Mouse (Mus musculus): ENCODE measurements around the gene Lrfn4.

The Lrfn4 gene

DNA sequence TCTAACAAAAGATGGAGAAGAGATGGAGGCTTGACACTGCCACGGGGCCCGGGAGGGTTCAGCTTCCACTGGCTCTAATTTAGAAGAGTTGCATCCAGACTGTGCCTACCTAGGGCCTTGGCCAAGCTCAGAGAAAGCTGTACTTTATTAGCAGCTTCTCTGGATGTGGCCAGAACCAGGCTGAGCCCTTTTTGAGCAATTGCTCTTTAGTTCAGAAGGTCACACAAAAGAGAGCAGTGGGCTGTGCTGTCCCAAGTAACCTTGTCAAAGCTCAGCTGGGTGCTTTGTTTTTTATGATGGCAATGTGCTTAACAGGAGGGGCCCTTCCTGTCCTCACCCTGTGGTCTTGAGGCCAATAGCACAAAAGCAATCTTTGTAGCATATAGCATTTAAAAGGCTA is 47.8 kb downstream of the Lrfn4 start:
- no peak for DNase-seq

- DNase-seq: no peak
Measured at GRCm38 (mm10) chr19:4566880-4567279, 48.6 kb downstream of the Lrfn4 start.

GRCm38 (mm10) chr19:4565678-4566077 is 49.8 kb downstream of the Lrfn4 start:
- DNase-seq: no peak
